Mouse (Mus musculus) spleen, adult 2 months (tissue): Measurements from ENCODE around the gene 6030458C11Rik.

Experiments
- CTCF ChIP-seq: fragments of 200-500 bp; IDR thresholded peaks from 2 replicates; pipeline ENCODE4 v1.5.1; 2011; ENCODE audit warnings: mild to moderate bottlenecking, inconsistent platforms; ENCODE audit not compliant: insufficient read depth, insufficient read length, insufficient replicate concordance; ENCODE audit errors: extremely low read depth
- POLR2A ChIP-seq: fragments of 200-500 bp; IDR thresholded peaks from 2 replicates; pipeline ENCODE4 v1.6.1; 2011; ENCODE audit warnings: low read depth, low read length, inconsistent platforms

DNA sequence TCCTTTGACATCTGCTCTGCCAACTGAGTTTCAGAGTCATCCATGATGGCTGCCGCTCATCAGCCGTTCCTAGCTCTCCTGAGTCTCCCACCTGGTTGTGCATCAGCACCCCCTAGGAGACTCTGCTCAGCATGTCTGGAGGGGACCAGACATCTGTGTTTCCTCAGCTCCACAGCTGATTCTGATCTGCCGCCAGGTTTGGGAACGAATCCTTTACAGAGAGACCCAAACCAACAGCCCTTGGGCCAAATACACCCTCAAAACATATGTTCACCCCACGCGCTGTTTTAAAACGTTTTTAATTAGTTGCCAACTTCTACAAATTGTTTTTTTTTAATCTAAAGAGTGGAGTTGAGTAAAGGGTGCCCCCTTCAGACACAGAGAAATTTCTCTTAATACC lies 53.5 kb downstream of the 6030458C11Rik start:
- TF ChIP-seq POLR2A: no peak
- TF ChIP-seq CTCF: no peak
